Mouse (Mus musculus) R1 (cell line): ENCODE measurements at regions not wholly inside any gene's neighbourhood (a gene's known extent, or its start where the extent isn't known, plus 50 kb on each side); places are given as distances from the start of the nearest gene placed in this dataset.

ENCODE experiments used
- DNase-seq: peaks from one replicate; pipeline ENCODE4 v3.0.0-alpha.2; 2018; ENCODE audit warnings: low read depth, low spot score

- no peak for DNase-seq
Measured at GRCm38 (mm10) chr15:10838584-10839288, 113.4 kb upstream of the C1qtnf3 start.

GRCm38 (mm10) chr15:10840621-10841034 lies 111.5 kb upstream of the C1qtnf3 start:
- no peak for DNase-seq

GRCm38 (mm10) chr15:10843060-10843695 lies 109.0 kb upstream of the C1qtnf3 start:
- no peak for DNase-seq

GRCm38 (mm10) chr15:10846722-10847121 lies 105.4 kb upstream of the C1qtnf3 start:
- no peak for DNase-seq

GRCm38 (mm10) chr15:10864004-10864775 lies 87.9 kb upstream of the C1qtnf3 start:
- no peak for DNase-seq

GRCm38 (mm10) chr15:10865109-10865508 lies 87.0 kb upstream of the C1qtnf3 start:
- no peak for DNase-seq

- peak; percentile 10 for DNase-seq
Measured at GRCm38 (mm10) chr15:10866794-10867193, 85.3 kb upstream of the C1qtnf3 start.

- no peak for DNase-seq
Measured at GRCm38 (mm10) chr15:10868115-10868514, 84.0 kb upstream of the C1qtnf3 start.

GRCm38 (mm10) chr15:10868716-10869585 lies 83.2 kb upstream of the C1qtnf3 start:
- peak; percentile 77 for DNase-seq

GRCm38 (mm10) chr15:10869879-10870278 lies 82.3 kb upstream of the C1qtnf3 start:
- peak; percentile 72 for DNase-seq

- DNase-seq, result peak; percentile 26
Measured at GRCm38 (mm10) chr15:10872322-10872967, 79.7 kb upstream of the C1qtnf3 start.

GRCm38 (mm10) chr15:10876328-10876727 lies 75.8 kb upstream of the C1qtnf3 start:
- no peak for DNase-seq

- no peak for DNase-seq
Measured at GRCm38 (mm10) chr15:10881726-10882125, 70.4 kb upstream of the C1qtnf3 start.

- no peak for DNase-seq
Measured at GRCm38 (mm10) chr15:10887990-10888389, 64.1 kb upstream of the C1qtnf3 start.

GRCm38 (mm10) chr15:10890220-10890921 lies 61.8 kb upstream of the C1qtnf3 start:
- no peak for DNase-seq

- no peak for DNase-seq
Measured at GRCm38 (mm10) chr15:10898309-10898708, 53.8 kb upstream of the C1qtnf3 start.

GRCm38 (mm10) chr15:10898715-10899486 lies 53.2 kb upstream of the C1qtnf3 start:
- DNase-seq, result no peak

GRCm38 (mm10) chr15:10899904-10900303 lies 52.2 kb upstream of the C1qtnf3 start:
- no peak for DNase-seq

- DNase-seq, result no peak
Measured at GRCm38 (mm10) chr15:10901075-10901474, 51.1 kb upstream of the C1qtnf3 start.
